Mouse (Mus musculus): ENCODE results near the gene Rnf144b. TPM values are rescaled to one million over a fixed set of nuclear protein-coding genes. Genes with fewer than 3 reads are reported as not detected.

Gene Rnf144b
- polyA plus RNA-seq, 1 experiment from 2014 or later, result 1.6 TPM

DNA sequence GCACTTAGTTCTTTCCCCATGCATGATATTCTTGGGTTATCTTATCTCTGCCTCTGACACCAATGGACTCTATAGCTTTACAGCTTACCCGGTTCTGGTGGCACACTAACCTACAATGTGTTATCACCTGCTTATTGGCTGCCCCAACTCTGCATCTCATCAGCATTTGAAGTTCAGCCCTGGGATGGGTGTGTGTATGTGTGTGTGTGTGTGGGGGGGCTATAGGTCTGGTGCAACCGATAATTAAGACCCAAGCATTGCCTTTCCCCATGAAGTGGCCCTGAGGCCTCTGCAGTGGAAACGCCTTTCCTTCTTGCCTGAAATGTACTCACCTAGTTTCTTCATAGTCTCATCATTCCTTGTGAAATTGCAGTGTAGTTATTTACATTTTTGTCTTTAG is 6.5 kb upstream of the Rnf144b start:
- TF ChIP-seq CTCF (IDR thresholded peaks at IDR 0.05; ENCODE audit: low read depth), result no peak
- Histone ChIP-seq H3K36me3 (ENCODE audit: insufficient read depth, low read length) (no peaks in the 10 kb centered on the region), H3K27me3 (ENCODE audit: insufficient read depth, low read length) (no peaks in the 10 kb centered on the region), H3K9me3 (replicated peaks; ENCODE audit: low read length) (no peaks in the 10 kb centered on the region), H3K4me2 (ENCODE audit: low read length) (no peak overlapping the region), H3K9ac (ENCODE audit: low read depth, low read length) (no peak overlapping the region), H3K27ac (no peak overlapping the region), H3K4me3 (replicated peaks; ENCODE audit: low read depth, low read length) (no peak overlapping the region), H3K4me1 (replicated peaks; ENCODE audit: insufficient read depth, low read length) (no peaks in the 10 kb centered on the region)
- no peak for DNase-seq (ENCODE audit: low spot score)
- WGBS, result 82% methylated on average over 3 of the region's 3 CpGs
- no peak for ATAC-seq (replicated peaks; ENCODE audit: low FRiP score, low read depth)

GRCm38 (mm10) chr13:47121333-47121889 is 1.0 kb upstream of the Rnf144b start:
- 40% methylated on average over 12 of the region's 12 CpGs for WGBS
- no peaks in the 10 kb centered on the region for H3K27me3 ChIP-seq (ENCODE audit: insufficient read depth, low read length)
- no peak overlapping the region for H3K4me2 ChIP-seq (ENCODE audit: low read length)
- 0 out of 2 replicates have a peak, but pooled peaks cover 5% of the 10 kb centered on the region for H3K4me1 ChIP-seq (replicated peaks; ENCODE audit: insufficient read depth, low read length)
- DNase-seq (ENCODE audit: low spot score) (no peak), ATAC-seq (replicated peaks; ENCODE audit: low FRiP score, low read depth) (no peak)
- TF ChIP-seq CTCF (IDR thresholded peaks at IDR 0.05; ENCODE audit: low read depth), result peak; percentile 46
- no peaks in the 10 kb centered on the region for H3K36me3 ChIP-seq (ENCODE audit: insufficient read depth, low read length)
- H3K4me3 ChIP-seq (replicated peaks; ENCODE audit: low read depth, low read length), result no peak overlapping the region
- no peak overlapping the region for H3K27ac ChIP-seq
- H3K9ac ChIP-seq (ENCODE audit: low read depth, low read length), result no peak overlapping the region
- no peaks in the 10 kb centered on the region for H3K9me3 ChIP-seq (replicated peaks; ENCODE audit: low read length)

DNA sequence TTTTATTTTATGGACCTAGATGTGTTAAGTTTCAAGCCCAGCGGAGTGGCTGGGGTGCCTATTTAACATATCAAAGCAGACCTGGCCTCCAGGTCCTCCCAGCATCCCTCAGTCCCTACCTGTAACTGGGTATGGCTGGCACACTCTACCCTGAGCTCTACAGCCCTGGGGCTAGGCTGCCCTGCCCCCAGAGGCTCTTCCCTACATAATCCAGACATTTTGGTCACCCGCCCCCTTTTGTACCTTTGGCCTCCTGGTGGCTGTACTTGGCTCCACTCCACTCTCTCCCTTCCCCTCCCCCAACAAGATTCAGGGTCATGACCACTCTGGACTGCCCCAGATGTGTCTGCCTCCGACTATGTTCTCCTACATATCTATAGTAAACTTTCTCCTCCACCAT is 2.0 kb downstream of the Rnf144b start:
- Histone ChIP-seq H3K4me3 (replicated peaks; ENCODE audit: low read depth, low read length) (no peak overlapping the region), H3K9ac (ENCODE audit: low read depth, low read length) (no peak overlapping the region), H3K4me2 (ENCODE audit: low read length) (no peak overlapping the region), H3K36me3 (ENCODE audit: insufficient read depth, low read length) (no peaks in the 10 kb centered on the region), H3K9me3 (replicated peaks; ENCODE audit: low read length) (no peaks in the 10 kb centered on the region), H3K27ac (no peak overlapping the region), H3K27me3 (ENCODE audit: insufficient read depth, low read length) (no peaks in the 10 kb centered on the region), H3K4me1 (replicated peaks; ENCODE audit: insufficient read depth, low read length) (0 out of 2 replicates have a peak, but pooled peaks cover 5% of the 10 kb centered on the region)
- TF ChIP-seq CTCF (IDR thresholded peaks at IDR 0.05; ENCODE audit: low read depth), result peak; percentile 30; the same call in 1 of the 2 replicates
- DNase-seq (ENCODE audit: low spot score) (no peak), ATAC-seq (replicated peaks; ENCODE audit: low FRiP score, low read depth) (peak; percentile 43; the same call in 1 of the 2 replicates)
- 46% methylated on average over 3 of the region's 3 CpGs for WGBS

DNA sequence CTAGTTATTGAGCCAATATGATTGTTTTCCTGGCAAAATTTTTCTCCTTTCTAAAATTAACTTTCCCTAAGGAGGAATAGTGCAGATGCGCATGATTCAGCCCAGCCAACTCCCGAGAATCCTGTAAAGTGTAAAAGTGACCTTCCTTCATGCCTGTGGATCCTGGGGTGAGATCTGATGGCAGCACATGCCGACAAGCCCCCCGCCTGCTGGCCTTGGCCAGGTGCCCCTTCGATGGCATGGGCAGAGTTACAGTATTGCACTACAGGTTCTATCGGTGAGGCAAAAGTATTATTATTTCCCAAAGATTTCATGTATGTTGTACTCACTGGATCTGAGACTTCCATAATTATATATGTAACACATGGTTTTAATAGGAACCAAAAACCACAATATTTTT is 2.5 kb downstream of the Rnf144b start:
- no peak for TF ChIP-seq CTCF (IDR thresholded peaks at IDR 0.05; ENCODE audit: low read depth)
- Histone ChIP-seq H3K4me3 (replicated peaks; ENCODE audit: low read depth, low read length) (no peak overlapping the region), H3K4me1 (replicated peaks; ENCODE audit: insufficient read depth, low read length) (0 out of 2 replicates have a peak, but pooled peaks cover 5% of the 10 kb centered on the region), H3K36me3 (ENCODE audit: insufficient read depth, low read length) (no peaks in the 10 kb centered on the region), H3K4me2 (ENCODE audit: low read length) (no peak overlapping the region), H3K27ac (no peak overlapping the region), H3K27me3 (ENCODE audit: insufficient read depth, low read length) (no peaks in the 10 kb centered on the region), H3K9me3 (replicated peaks; ENCODE audit: low read length) (no peaks in the 10 kb centered on the region), H3K9ac (ENCODE audit: low read depth, low read length) (no peak overlapping the region)
- whole genome bisulfite sequencing, result 67% methylated on average over 6 of the region's 6 CpGs
- ATAC-seq (replicated peaks; ENCODE audit: low FRiP score, low read depth) (no peak), DNase-seq (ENCODE audit: low spot score) (no peak)

GRCm38 (mm10) chr13:47125595-47125994 is 3.1 kb downstream of the Rnf144b start:
- Histone ChIP-seq H3K4me3 (replicated peaks; ENCODE audit: low read depth, low read length) (no peak overlapping the region), H3K4me2 (ENCODE audit: low read length) (no peak overlapping the region), H3K27ac (no peak overlapping the region), H3K9ac (ENCODE audit: low read depth, low read length) (no peak overlapping the region), H3K27me3 (ENCODE audit: insufficient read depth, low read length) (no peaks in the 10 kb centered on the region), H3K9me3 (replicated peaks; ENCODE audit: low read length) (no peaks in the 10 kb centered on the region), H3K4me1 (replicated peaks; ENCODE audit: insufficient read depth, low read length) (0 out of 2 replicates have a peak, but pooled peaks cover 5% of the 10 kb centered on the region), H3K36me3 (ENCODE audit: insufficient read depth, low read length) (no peaks in the 10 kb centered on the region)
- ATAC-seq (replicated peaks; ENCODE audit: low FRiP score, low read depth), result peak; percentile 43; the same call in 1 of the 2 replicates
- peak; percentile 67 for DNase-seq (ENCODE audit: low spot score)
- TF ChIP-seq CTCF (IDR thresholded peaks at IDR 0.05; ENCODE audit: low read depth), result no peak
- 36% methylated on average over 5 of the region's 5 CpGs for WGBS

GRCm38 (mm10) chr13:47129090-47129489 is 6.6 kb downstream of the Rnf144b start:
- no peak overlapping the region for H3K4me3 ChIP-seq (replicated peaks; ENCODE audit: low read depth, low read length)

DNA sequence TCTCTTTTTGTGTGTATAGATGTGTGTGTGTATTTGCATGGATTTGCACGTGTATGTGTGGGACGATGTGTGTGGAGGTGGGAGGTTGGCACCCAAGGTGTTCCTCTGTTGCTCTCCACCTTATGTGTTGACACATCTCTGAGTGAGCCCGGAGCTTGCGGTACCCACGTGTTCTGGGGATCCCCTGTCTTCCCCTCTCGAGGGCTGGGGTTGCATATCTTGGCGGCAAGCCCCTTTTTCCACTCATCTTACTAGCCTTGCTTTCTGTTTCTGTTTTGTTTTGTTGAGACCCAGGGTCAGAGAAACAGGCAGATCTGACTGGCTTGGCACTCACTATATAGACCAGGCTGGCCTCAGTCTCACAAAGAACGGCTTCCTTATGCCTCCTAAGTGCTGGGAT is 10.6 kb downstream of the Rnf144b start:
- Histone ChIP-seq H3K9me3 (replicated peaks; ENCODE audit: low read length) (no peaks in the 10 kb centered on the region), H3K9ac (ENCODE audit: low read depth, low read length) (no peak overlapping the region), H3K4me1 (replicated peaks; ENCODE audit: insufficient read depth, low read length) (no peaks in the 10 kb centered on the region), H3K27me3 (ENCODE audit: insufficient read depth, low read length) (no peaks in the 10 kb centered on the region), H3K27ac (no peak overlapping the region), H3K4me3 (replicated peaks; ENCODE audit: low read depth, low read length) (no peak overlapping the region), H3K36me3 (ENCODE audit: insufficient read depth, low read length) (no peaks in the 10 kb centered on the region), H3K4me2 (ENCODE audit: low read length) (no peak overlapping the region)
- TF ChIP-seq CTCF (IDR thresholded peaks at IDR 0.05; ENCODE audit: low read depth), result no peak
- DNase-seq (ENCODE audit: low spot score) (no peak), ATAC-seq (replicated peaks; ENCODE audit: low FRiP score, low read depth) (no peak)
- 87% methylated on average over 8 of the region's 8 CpGs for WGBS

More at GRCm38 (mm10) chr13:47129090-47129489, 6.6 kb downstream of the Rnf144b start:
- no peaks in the 10 kb centered on the region for H3K4me1 ChIP-seq (replicated peaks; ENCODE audit: insufficient read depth, low read length)
- no peak for ATAC-seq (replicated peaks; ENCODE audit: low FRiP score, low read depth)
- no peaks in the 10 kb centered on the region for H3K27me3 ChIP-seq (ENCODE audit: insufficient read depth, low read length)
- no peaks in the 10 kb centered on the region for H3K9me3 ChIP-seq (replicated peaks; ENCODE audit: low read length)
- WGBS, result 72% methylated on average over 4 of the region's 4 CpGs
- TF ChIP-seq CTCF (IDR thresholded peaks at IDR 0.05; ENCODE audit: low read depth), result no peak
- H3K27ac ChIP-seq, result no peak overlapping the region
- no peak for DNase-seq (ENCODE audit: low spot score)
- H3K36me3 ChIP-seq (ENCODE audit: insufficient read depth, low read length), result no peaks in the 10 kb centered on the region
- H3K4me2 ChIP-seq (ENCODE audit: low read length), result no peak overlapping the region
- no peak overlapping the region for H3K9ac ChIP-seq (ENCODE audit: low read depth, low read length)
